ENCODE assay signal across 24 mouse cellular contexts in the genomic region with DNA sequence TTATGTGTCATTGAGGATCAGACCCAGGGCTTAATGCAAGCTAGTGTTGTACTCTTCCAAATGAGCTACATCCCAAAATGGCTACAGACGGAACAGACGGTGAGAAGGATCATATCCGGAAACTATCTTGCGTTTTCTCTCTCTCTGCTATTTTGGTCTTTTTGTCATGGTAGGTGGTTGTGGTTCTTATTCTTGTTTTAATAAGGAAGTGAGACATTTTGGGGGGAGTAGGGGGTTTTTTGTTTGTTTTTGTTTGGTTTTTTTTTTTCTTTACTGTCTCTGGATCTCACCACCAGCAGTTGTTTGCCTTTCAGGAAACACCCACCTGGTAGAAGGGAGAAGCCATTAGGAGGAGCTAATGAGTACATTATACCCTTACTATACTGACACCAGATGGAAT. TPM values are rescaled to one million over a fixed set of nuclear protein-coding genes. Genes with fewer than 3 reads are reported as not detected.
DNase-seq lines count a peak whose midpoint lies in the region; ATAC-seq lines count a peak whose summit lies in the region.
"Had no signal": no experiment of that assay in that cellular context is flagged by ENCODE, and none has a peak within 500 bp of the region (broad histone marks: within the 10 kb centered on the region; RNA-seq: fewer than 3 reads in every experiment).

No protein-coding gene starts in this region.

- H3K4me1 ChIP-seq in heart, embryonic 12.5 days (replicated peaks) = no peaks in the 10 kb centered on the region
- H3K4me1 ChIP-seq: embryonic facial prominence, embryonic 13.5 days; embryonic facial prominence, embryonic 15.5 days; forebrain, embryonic 10.5 days; forebrain, embryonic 12.5 days had no signal

- peak; percentile 21 to 27 for DNase-seq in B cell, adult 2 months
- DNase-seq in adrenal gland, postnatal 10 days = no peak
- no peak for DNase-seq in kidney, adult 18-20 months
- DNase-seq: adrenal gland, adult 8-10 months; adrenal gland, postnatal 25 days; cerebellum, adult 11 months; cerebellum, adult 18-20 months; cerebellum, adult 8-10 months; cerebellum, adult 9-11 months; cerebellum, postnatal 14 days; cerebellum, postnatal 36 days; embryo, embryonic 11 days had no signal

- ATAC-seq in neutrophil, adult 5-6 weeks (ENCODE audit: extremely low read depth, insufficient number of reproducible peaks, low FRiP score, poor library complexity, severe bottlenecking) = 0 out of 2 replicates have a peak, but pooled peaks have one; percentile 26
- no peak for ATAC-seq in heart, embryonic 12.5 days (ENCODE audit: insufficient number of reproducible peaks, low FRiP score)
- ATAC-seq: activated CD4-positive, CD25-positive, alpha-beta regulatory T cell, adult 4 months; forebrain, embryonic 14.5 days; forebrain, embryonic 16.5 days; Patski had no signal

- no peaks in the 10 kb centered on the region for H3K9me3 ChIP-seq in heart, embryonic 12.5 days (replicated peaks)
- H3K9me3 ChIP-seq: embryonic facial prominence, embryonic 13.5 days; embryonic facial prominence, embryonic 15.5 days; forebrain, embryonic 10.5 days; forebrain, embryonic 12.5 days; G1E had no signal

- H3K36me3 ChIP-seq in heart, embryonic 12.5 days = no peaks in the 10 kb centered on the region
- H3K36me3 ChIP-seq: embryonic facial prominence, embryonic 13.5 days; embryonic facial prominence, embryonic 15.5 days; forebrain, embryonic 10.5 days; forebrain, embryonic 12.5 days had no signal

- no peak overlapping the region for H3K9ac ChIP-seq in heart, embryonic 12.5 days
- H3K9ac ChIP-seq: embryonic facial prominence, embryonic 13.5 days; embryonic facial prominence, embryonic 15.5 days; forebrain, embryonic 12.5 days had no signal

- 90% methylated on average over 4 of the region's 4 CpGs for WGBS in heart, embryonic 12.5 days

- H3K27me3 ChIP-seq in heart, embryonic 12.5 days (replicated peaks) = no peaks in the 10 kb centered on the region
- H3K27me3 ChIP-seq: embryonic facial prominence, embryonic 13.5 days; embryonic facial prominence, embryonic 15.5 days; forebrain, embryonic 12.5 days; Patski had no signal

- H3K4me3 ChIP-seq in heart, embryonic 12.5 days = no peak overlapping the region
- H3K4me3 ChIP-seq: embryonic facial prominence, embryonic 13.5 days; embryonic facial prominence, embryonic 15.5 days; erythroblast, embryonic 14.5 days; forebrain, embryonic 10.5 days; forebrain, embryonic 12.5 days had no signal

- H3K4me2 ChIP-seq in heart, embryonic 12.5 days = no peak overlapping the region
- H3K4me2 ChIP-seq: embryonic facial prominence, embryonic 13.5 days; embryonic facial prominence, embryonic 15.5 days; forebrain, embryonic 12.5 days had no signal

- H3K27ac ChIP-seq in heart, embryonic 12.5 days (ENCODE audit: poor library complexity, severe bottlenecking) = no peak overlapping the region
- H3K27ac ChIP-seq: embryonic facial prominence, embryonic 13.5 days; embryonic facial prominence, embryonic 15.5 days; forebrain, embryonic 10.5 days; forebrain, embryonic 12.5 days had no signal

RNA-seq across cellular contexts. Expression of gene Mtm1, which starts 50.3 kb away (rescaled TPM):
- total RNA-seq in neutrophil, adult 5-6 weeks (2017) = 24.7 and 28.5 TPM in 2 replicates
- 10 to 100 TPM; 18.2 to 32.6 TPM for total RNA-seq in adrenal gland, postnatal 10 days (2021)
- polyA plus RNA-seq in heart, embryonic 12.5 days (2016; fragmentation: Nextera tagmentation; extraction: Ambion mirVana) = 4.5 TPM in 2 replicates
- polyA plus RNA-seq: erythroblast, embryonic 14.5 days had no signal

Comparison
In these comparisons a context has a peak if more than half of its experiments do, and no peak if none do; other contexts are left out.
1. DNase-seq: peak in B cell, adult 2 months (2 of 2); none in adrenal gland, postnatal 10 days (single experiment) and kidney, adult 18-20 months (single experiment).